Mouse (Mus musculus): ENCODE data around the gene Cacng8. TPM values are rescaled to one million over a fixed set of nuclear protein-coding genes. Genes with fewer than 3 reads are reported as not detected.
A peak's percentile ranks its signal among the peaks of the same experiment; 100 is the strongest.

Gene Cacng8
- polyA plus RNA-seq, 1 experiment from 2014 or later, result 0.67 TPM

DNA sequence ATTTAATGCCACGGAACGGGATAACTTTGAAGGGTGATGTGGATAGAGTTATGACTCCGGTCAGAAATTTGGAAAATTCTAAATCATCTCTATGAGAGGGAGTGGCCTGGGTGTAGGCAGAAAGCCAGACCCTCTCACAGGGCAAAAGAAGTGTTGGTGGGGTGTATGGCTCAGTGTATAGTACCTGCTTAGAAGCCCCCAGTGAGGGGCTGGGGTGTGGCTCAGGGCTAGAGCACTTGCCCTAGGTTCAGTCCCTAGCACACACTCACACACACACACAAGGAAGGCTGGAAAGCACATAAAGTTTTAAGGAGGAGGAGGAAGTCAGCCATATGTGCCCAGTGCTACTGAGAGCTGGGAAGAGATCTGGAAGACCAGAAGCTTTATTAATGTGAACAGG lies 30.8 kb downstream of the Cacng8 start:
- Histone ChIP-seq H3K4me1 (replicated peaks; ENCODE audit: insufficient read depth, low read length) (peaks cover 3% of the 10 kb centered on the region; the same call in 1 of the 2 replicates), H3K9me3 (replicated peaks; ENCODE audit: low read length) (no peaks in the 10 kb centered on the region), H3K4me2 (ENCODE audit: low read length) (no peak overlapping the region), H3K27ac (no peak overlapping the region), H3K9ac (ENCODE audit: low read depth, low read length) (no peak overlapping the region), H3K36me3 (ENCODE audit: insufficient read depth, low read length) (no peaks in the 10 kb centered on the region), H3K27me3 (ENCODE audit: insufficient read depth, low read length) (peaks cover 44% of the 10 kb centered on the region), H3K4me3 (replicated peaks; ENCODE audit: low read depth, low read length) (no peak overlapping the region)
- ATAC-seq (replicated peaks; ENCODE audit: low FRiP score, low read depth) (peak; percentile 47; the same call in 1 of the 2 replicates), DNase-seq (ENCODE audit: low spot score) (no peak)
- 35% methylated on average over 3 of the region's 3 CpGs for WGBS
- no peak for TF ChIP-seq CTCF (IDR thresholded peaks at IDR 0.05; ENCODE audit: low read depth)

DNA sequence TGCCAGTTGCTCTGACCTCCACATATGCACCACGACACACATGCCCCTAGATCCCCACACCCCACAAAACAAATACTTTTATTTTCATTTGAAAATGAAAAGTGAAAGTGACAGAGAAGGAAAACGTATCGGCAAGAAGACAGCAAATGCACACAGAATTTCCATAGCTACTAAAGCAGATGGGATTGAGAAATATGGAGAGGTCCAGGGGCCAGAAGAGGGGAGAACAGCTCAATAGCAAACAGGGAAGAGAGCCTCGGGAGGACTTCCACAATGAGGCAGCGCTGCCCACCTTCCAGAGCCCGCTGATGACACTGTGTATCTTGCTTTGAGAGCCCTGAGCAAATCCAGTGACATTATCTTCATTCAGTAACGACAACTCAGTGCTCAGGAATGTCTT lies 31.6 kb downstream of the Cacng8 start:
- H3K9me3 ChIP-seq (replicated peaks; ENCODE audit: low read length), result no peaks in the 10 kb centered on the region
- no peak overlapping the region for H3K4me3 ChIP-seq (replicated peaks; ENCODE audit: low read depth, low read length)
- peaks cover 36% of the 10 kb centered on the region for H3K27me3 ChIP-seq (ENCODE audit: insufficient read depth, low read length)
- TF ChIP-seq CTCF (IDR thresholded peaks at IDR 0.05; ENCODE audit: low read depth), result no peak
- WGBS, result 63% methylated on average over 7 of the region's 7 CpGs
- H3K36me3 ChIP-seq (ENCODE audit: insufficient read depth, low read length), result no peaks in the 10 kb centered on the region
- H3K4me2 ChIP-seq (ENCODE audit: low read length), result no peak overlapping the region
- peaks cover 3% of the 10 kb centered on the region; the same call in 1 of the 2 replicates for H3K4me1 ChIP-seq (replicated peaks; ENCODE audit: insufficient read depth, low read length)
- no peak for ATAC-seq (replicated peaks; ENCODE audit: low FRiP score, low read depth)
- no peak overlapping the region for H3K27ac ChIP-seq
- no peak overlapping the region for H3K9ac ChIP-seq (ENCODE audit: low read depth, low read length)
- DNase-seq (ENCODE audit: low spot score), result no peak

DNA sequence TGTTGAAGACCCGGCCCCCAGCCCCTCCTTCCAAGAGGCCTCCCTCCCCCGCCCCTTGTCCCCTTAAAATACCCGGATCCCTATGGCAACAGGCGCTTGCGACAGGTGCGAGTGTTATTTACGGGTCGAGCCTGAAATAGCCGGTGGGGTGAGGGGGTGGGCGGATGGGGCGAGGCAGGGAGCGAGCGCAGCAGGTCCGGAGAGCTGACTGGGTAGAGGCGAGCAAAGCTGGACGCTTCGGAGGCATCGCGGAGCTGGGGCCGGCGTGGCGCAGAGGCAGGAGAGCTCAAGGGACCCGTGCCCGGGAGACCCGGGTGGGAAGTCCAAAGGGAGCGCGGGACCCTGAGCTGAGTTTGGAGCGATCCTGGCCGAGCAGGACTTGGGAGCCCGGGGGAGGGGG lies 32.9 kb downstream of the Cacng8 start:
- Histone ChIP-seq H3K27ac (no peak overlapping the region), H3K27me3 (ENCODE audit: insufficient read depth, low read length) (peaks cover 36% of the 10 kb centered on the region), H3K4me3 (replicated peaks; ENCODE audit: low read depth, low read length) (no peak overlapping the region; the same call in 1 of the 2 replicates), H3K4me2 (ENCODE audit: low read length) (peak overlapping the region; percentile 45; the same call in 1 of the 2 replicates), H3K9me3 (replicated peaks; ENCODE audit: low read length) (no peaks in the 10 kb centered on the region), H3K4me1 (replicated peaks; ENCODE audit: insufficient read depth, low read length) (peaks cover 3% of the 10 kb centered on the region; the same call in 1 of the 2 replicates), H3K36me3 (ENCODE audit: insufficient read depth, low read length) (no peaks in the 10 kb centered on the region), H3K9ac (ENCODE audit: low read depth, low read length) (no peak overlapping the region)
- TF ChIP-seq CTCF (IDR thresholded peaks at IDR 0.05; ENCODE audit: low read depth), result no peak
- DNase-seq (ENCODE audit: low spot score), result peak; percentile 16
- ATAC-seq (replicated peaks; ENCODE audit: low FRiP score, low read depth), result no peak; the same call in 1 of the 2 replicates
- WGBS, result 2% methylated on average over 30 of the region's 30 CpGs

DNA sequence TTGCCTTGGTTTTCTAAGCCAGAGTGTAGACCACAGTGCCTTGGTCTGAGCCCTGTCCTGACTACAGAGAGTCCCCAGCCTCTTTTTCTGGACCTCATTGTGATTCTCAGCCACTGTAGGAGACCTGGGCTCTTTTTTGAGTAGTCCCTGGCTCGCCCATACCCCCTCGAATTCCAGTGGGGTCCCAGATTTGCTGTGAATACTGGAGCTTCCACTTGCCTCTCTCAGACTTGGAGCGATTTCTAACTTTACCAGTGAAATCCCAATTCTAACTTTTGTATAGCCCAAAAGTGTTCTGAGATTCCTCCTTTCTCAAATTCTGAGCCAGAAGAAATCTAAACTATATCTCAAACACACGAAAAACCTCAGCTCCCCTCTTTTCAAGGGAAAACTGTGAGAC lies 33.4 kb downstream of the Cacng8 start, which contains the start of gene Cacng6:
Gene Cacng6 (plus strand): TSS at position 301 of the 400 bp plus-strand sequence.
- ATAC-seq (replicated peaks; ENCODE audit: low FRiP score, low read depth), result no peak

DNA sequence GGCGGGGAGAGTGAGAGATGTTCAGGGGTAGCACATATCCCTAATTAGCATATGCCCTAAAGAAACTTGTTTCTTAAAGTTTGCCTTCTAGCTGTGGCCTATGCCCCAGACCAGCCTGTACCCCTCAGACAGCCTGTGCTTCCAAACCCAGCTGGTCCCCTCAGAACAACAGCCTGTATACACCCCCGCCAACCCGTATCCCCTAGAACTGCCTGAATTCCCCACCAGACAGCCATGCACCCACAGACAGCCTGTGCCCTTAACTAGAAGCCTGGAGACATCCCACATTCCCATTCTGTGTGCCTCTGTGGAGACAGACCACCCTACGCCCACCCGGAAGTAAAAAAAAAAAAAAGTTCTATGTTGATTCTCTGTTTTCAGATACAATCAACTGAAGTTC lies 34.7 kb downstream of the Cacng8 start:
- no peak for DNase-seq (ENCODE audit: low spot score)

More for the DNA sequence above, 33.4 kb downstream of the Cacng8 start, which contains the start of gene Cacng6:
- no peak for TF ChIP-seq CTCF (IDR thresholded peaks at IDR 0.05; ENCODE audit: low read depth)
- H3K4me3 ChIP-seq (replicated peaks; ENCODE audit: low read depth, low read length), result no peak within 1 kb of the TSS; the same call in 1 of the 2 replicates
- H3K27ac ChIP-seq, result no peak within 1 kb of the TSS
- peak within 1 kb of the TSS; percentile 45; the same call in 1 of the 2 replicates for H3K4me2 ChIP-seq (ENCODE audit: low read length)
- no peak for DNase-seq (ENCODE audit: low spot score)
- H3K36me3 ChIP-seq (ENCODE audit: insufficient read depth, low read length), result no peaks in the 10 kb centered on the region
- no peaks in the 10 kb centered on the region for H3K9me3 ChIP-seq (replicated peaks; ENCODE audit: low read length)
- H3K27me3 ChIP-seq (ENCODE audit: insufficient read depth, low read length), result peaks cover 36% of the 10 kb centered on the region
- H3K9ac ChIP-seq (ENCODE audit: low read depth, low read length), result no peak within 1 kb of the TSS
- WGBS, result 46% methylated on average over 4 of the region's 4 CpGs
- peaks cover 3% of the 10 kb centered on the region; the same call in 1 of the 2 replicates for H3K4me1 ChIP-seq (replicated peaks; ENCODE audit: insufficient read depth, low read length)

DNA sequence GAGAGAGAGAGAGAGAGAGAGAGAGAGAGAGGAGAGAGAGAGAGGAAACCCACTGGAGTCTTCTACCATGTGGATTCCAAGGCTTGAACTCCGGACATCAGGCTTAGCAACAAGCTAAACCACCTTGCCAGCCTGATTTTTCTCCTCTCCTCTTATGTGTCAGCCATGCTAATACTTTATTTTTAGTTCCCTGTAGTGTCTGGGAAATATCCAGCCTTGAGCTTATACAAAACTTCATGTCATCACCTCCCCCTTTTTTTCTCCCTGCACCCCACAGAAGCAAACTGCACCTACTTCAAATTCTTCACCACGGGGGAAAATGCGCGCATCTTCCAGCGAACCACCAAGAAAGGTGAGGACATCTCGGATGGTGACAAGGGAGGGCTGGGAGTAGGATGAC lies 39.7 kb downstream of the Cacng8 start:
- Histone ChIP-seq H3K4me3 (replicated peaks; ENCODE audit: low read depth, low read length) (no peak overlapping the region), H3K4me1 (replicated peaks; ENCODE audit: insufficient read depth, low read length) (no peaks in the 10 kb centered on the region), H3K36me3 (ENCODE audit: insufficient read depth, low read length) (no peaks in the 10 kb centered on the region), H3K9ac (ENCODE audit: low read depth, low read length) (no peak overlapping the region), H3K27me3 (ENCODE audit: insufficient read depth, low read length) (peaks cover 3% of the 10 kb centered on the region; the same call in 1 of the 2 replicates), H3K27ac (no peak overlapping the region), H3K9me3 (replicated peaks; ENCODE audit: low read length) (no peaks in the 10 kb centered on the region), H3K4me2 (ENCODE audit: low read length) (no peak overlapping the region)
- DNase-seq (ENCODE audit: low spot score) (no peak), ATAC-seq (replicated peaks; ENCODE audit: low FRiP score, low read depth) (no peak)
- WGBS, result 74% methylated on average over 6 of the region's 6 CpGs
- TF ChIP-seq CTCF (IDR thresholded peaks at IDR 0.05; ENCODE audit: low read depth), result no peak

More for the DNA sequence above, 34.7 kb downstream of the Cacng8 start:
- no peak for ATAC-seq (replicated peaks; ENCODE audit: low FRiP score, low read depth)
- Histone ChIP-seq H3K36me3 (ENCODE audit: insufficient read depth, low read length) (no peaks in the 10 kb centered on the region), H3K4me1 (replicated peaks; ENCODE audit: insufficient read depth, low read length) (peaks cover 3% of the 10 kb centered on the region; the same call in 1 of the 2 replicates), H3K4me2 (ENCODE audit: low read length) (no peak overlapping the region), H3K27ac (no peak overlapping the region), H3K4me3 (replicated peaks; ENCODE audit: low read depth, low read length) (no peak overlapping the region), H3K9me3 (replicated peaks; ENCODE audit: low read length) (no peaks in the 10 kb centered on the region), H3K27me3 (ENCODE audit: insufficient read depth, low read length) (peaks cover 33% of the 10 kb centered on the region), H3K9ac (ENCODE audit: low read depth, low read length) (no peak overlapping the region)
- 91% methylated on average over 5 of the region's 5 CpGs for WGBS
- no peak for TF ChIP-seq CTCF (IDR thresholded peaks at IDR 0.05; ENCODE audit: low read depth)

DNA sequence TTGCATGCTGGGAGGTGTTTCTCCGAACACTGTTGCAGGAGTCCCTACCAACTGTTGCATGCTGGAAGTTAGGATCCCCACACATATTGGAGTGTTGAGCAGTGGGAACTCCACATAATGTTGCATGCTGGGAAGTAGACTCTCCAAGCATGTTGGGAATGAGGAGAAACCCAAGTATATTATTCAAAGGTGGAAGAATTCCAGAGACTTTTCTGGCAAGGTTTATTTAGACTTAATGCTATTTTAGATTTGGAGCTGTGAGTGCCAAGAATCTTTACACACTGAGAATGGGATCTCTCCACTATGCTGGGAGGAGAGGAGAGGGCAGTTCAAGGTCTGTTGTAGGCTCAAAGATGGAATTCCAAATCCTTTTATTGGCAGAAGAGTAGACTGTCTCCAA lies 41.6 kb downstream of the Cacng8 start:
- no peaks in the 10 kb centered on the region for H3K36me3 ChIP-seq (ENCODE audit: insufficient read depth, low read length)
- no peak overlapping the region for H3K4me2 ChIP-seq (ENCODE audit: low read length)
- ATAC-seq (replicated peaks; ENCODE audit: low FRiP score, low read depth) (no peak), DNase-seq (ENCODE audit: low spot score) (no peak)
- no peak for TF ChIP-seq CTCF (IDR thresholded peaks at IDR 0.05; ENCODE audit: low read depth)
- 90% methylated on average over 1 of the region's 1 CpGs for WGBS
- H3K27ac ChIP-seq, result no peak overlapping the region
- no peaks in the 10 kb centered on the region for H3K27me3 ChIP-seq (ENCODE audit: insufficient read depth, low read length)
- H3K4me1 ChIP-seq (replicated peaks; ENCODE audit: insufficient read depth, low read length), result no peaks in the 10 kb centered on the region
- H3K9me3 ChIP-seq (replicated peaks; ENCODE audit: low read length), result no peaks in the 10 kb centered on the region
- H3K4me3 ChIP-seq (replicated peaks; ENCODE audit: low read depth, low read length), result no peak overlapping the region
- H3K9ac ChIP-seq (ENCODE audit: low read depth, low read length), result no peak overlapping the region
